Mouse (Mus musculus) stomach, embryonic 14.5 days (tissue): Measurements from ENCODE around the gene Slc39a5. TPM values are rescaled to one million over a fixed set of nuclear protein-coding genes. Genes with fewer than 3 reads are reported as not detected.

ENCODE experiments used
- ATAC-seq: fragments of 200-750 bp; cut with Nextera tagmentation; 2 replicates; pipeline ENCODE4 v1.8.0; 2017; ENCODE audit warnings: low read depth, moderate TSS enrichment; ENCODE audit not compliant: insufficient number of reproducible peaks, insufficient read depth, low FRiP score
- H3K27ac ChIP-seq: fragments of 300-500 bp; sonication (generic); 2 replicates; pipeline ENCODE4 v1.5.1; 2014; ENCODE audit warnings: mild to moderate bottlenecking, low read length, moderate library complexity, mixed read lengths
- H3K27me3 ChIP-seq: fragments of 300-500 bp; sonication (generic); 2 replicates; pipeline ENCODE4 v1.6.1; 2014; ENCODE audit warnings: low read length, control low read depth, mixed read lengths; ENCODE audit not compliant: control insufficient read depth, insufficient read depth
- H3K36me3 ChIP-seq: fragments of 300-500 bp; sonication (generic); 2 replicates; pipeline ENCODE4 v1.6.1; 2014; ENCODE audit warnings: mild to moderate bottlenecking, control low read depth, low read length, moderate library complexity, mixed read lengths; ENCODE audit not compliant: control insufficient read depth, insufficient read depth
- H3K4me1 ChIP-seq: fragments of 300-500 bp; sonication (generic); 2 replicates; pipeline ENCODE4 v1.6.1; 2014; ENCODE audit warnings: low read length, control low read depth, mixed read lengths; ENCODE audit not compliant: control insufficient read depth, insufficient read depth
- H3K4me2 ChIP-seq: fragments of 300-500 bp; sonication (generic); replicated peaks from 2 replicates; pipeline ENCODE4 v1.6.1; 2014; ENCODE audit warnings: low read depth, low read length, control low read depth
- H3K4me3 ChIP-seq: fragments of 300-500 bp; sonication (generic); 2 replicates; pipeline ENCODE4 v1.5.1; 2014; ENCODE audit warnings: low read depth, low read length, control low read depth
- H3K9ac ChIP-seq: fragments of 300-500 bp; sonication (generic); replicated peaks from 2 replicates; pipeline ENCODE4 v1.6.1; 2014; ENCODE audit warnings: low read depth, mild to moderate bottlenecking, control low read depth, low read length, moderate library complexity, mixed read lengths
- H3K9me3 ChIP-seq: fragments of 300-500 bp; sonication (generic); 2 replicates; pipeline ENCODE4 v1.6.1; 2016; ENCODE audit warnings: low read depth, low read length, control low read depth; ENCODE audit not compliant: control insufficient read depth
- WGBS: fragments of 180-500 bp; shearing (Covaris S2); extraction: QIAGEN DNeasy Blood & Tissue Kit; methylation state at CpG from one replicate; pipeline ENCODE4 v1.1.7; 2014; 5-methylcytosine and 5-hydroxymethylcytosine counted together
- polyA plus RNA-seq: library from polyadenylated mRNA; unstranded; fragments of >200 nt; fragmentation: Nextera tagmentation; extraction: Ambion mirVana; gene quantifications from 2 replicates; pipeline ENCODE4 v1.2.1, GENCODE M21; 2014

Slc39a5 gene
- polyA plus RNA-seq, 1 experiment from 2014 or later = 3.7 TPM

- 72% methylated on average over 6 of the region's 6 CpGs for WGBS
- Histone ChIP-seq H3K4me1 (peaks cover 8% of the 10 kb centered on the region; the same call in 1 of the 2 replicates), H3K4me3 (peak overlapping the region; percentile 66; the same call in 1 of the 2 replicates), H3K27me3 (no peaks in the 10 kb centered on the region), H3K36me3 (peaks cover 5% of the 10 kb centered on the region; the same call in 1 of the 2 replicates), H3K9me3 (no peaks in the 10 kb centered on the region), H3K9ac (no peak overlapping the region), H3K27ac (peak overlapping the region; percentile 89), H3K4me2 (peak overlapping the region; percentile 87)
- ATAC-seq = no peak
Measured at GRCm38 (mm10) chr10:128369599-128369998, 31.4 kb downstream of the Slc39a5 start.

DNA sequence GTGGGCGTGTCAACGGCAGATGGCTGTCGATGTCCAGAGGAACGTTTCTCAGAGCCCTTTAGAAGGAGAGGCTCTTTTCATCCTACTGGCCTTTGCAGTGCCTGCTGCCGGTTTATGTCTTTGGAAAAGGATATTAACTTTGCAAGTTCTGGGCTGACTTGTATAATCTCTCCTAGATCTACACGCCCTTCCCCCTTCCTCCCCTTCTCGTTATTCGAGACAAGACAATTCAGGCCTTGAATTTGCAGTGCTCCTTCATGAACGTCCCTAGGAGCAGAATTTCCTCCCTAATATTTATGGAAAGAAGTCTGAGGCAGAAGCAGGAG lies 31.8 kb downstream of the Slc39a5 start:
- Histone ChIP-seq H3K27ac (peak overlapping the region; percentile 89), H3K27me3 (no peaks in the 10 kb centered on the region), H3K36me3 (peaks cover 5% of the 10 kb centered on the region; the same call in 1 of the 2 replicates), H3K9ac (peak overlapping the region; percentile 69; the same call in 1 of the 2 replicates), H3K4me3 (peak overlapping the region; percentile 66), H3K4me1 (peaks cover 8% of the 10 kb centered on the region; the same call in 1 of the 2 replicates), H3K9me3 (no peaks in the 10 kb centered on the region), H3K4me2 (peak overlapping the region; percentile 87)
- WGBS = 4% methylated on average over 9 of the region's 9 CpGs
- no peak for ATAC-seq

- peak within 1 kb of the TSS; percentile 89 for H3K27ac ChIP-seq
- H3K4me3 ChIP-seq = peak within 1 kb of the TSS; percentile 66
- H3K9me3 ChIP-seq = no peaks in the 10 kb centered on the region
- peak within 1 kb of the TSS; percentile 87 for H3K4me2 ChIP-seq
- peaks cover 5% of the 10 kb centered on the region; the same call in 1 of the 2 replicates for H3K36me3 ChIP-seq
- WGBS = under 1% methylated on average over 87 of the region's 87 CpGs
- H3K9ac ChIP-seq = peak within 1 kb of the TSS; percentile 69
- ATAC-seq = peak; percentile 93
- H3K27me3 ChIP-seq = no peaks in the 10 kb centered on the region
- peaks cover 8% of the 10 kb centered on the region; the same call in 1 of the 2 replicates for H3K4me1 ChIP-seq
Measured at GRCm38 (mm10) chr10:128368402-128369217, 32.4 kb downstream of the Slc39a5 start, which contains the start of gene Coq10a. TSS of gene Coq10a (minus strand) at chr10:128368997.

GRCm38 (mm10) chr10:128367899-128368401 lies 33.1 kb downstream of the Slc39a5 start:
- H3K4me2 ChIP-seq = peak overlapping the region; percentile 87
- peak overlapping the region; percentile 89 for H3K27ac ChIP-seq
- peaks cover 8% of the 10 kb centered on the region; the same call in 1 of the 2 replicates for H3K4me1 ChIP-seq
- H3K9ac ChIP-seq = peak overlapping the region; percentile 69
- H3K4me3 ChIP-seq = peak overlapping the region; percentile 66
- no peak for ATAC-seq
- no peaks in the 10 kb centered on the region for H3K27me3 ChIP-seq
- WGBS = 16% methylated on average over 19 of the region's 19 CpGs
- no peaks in the 10 kb centered on the region for H3K9me3 ChIP-seq
- peaks cover 11% of the 10 kb centered on the region for H3K36me3 ChIP-seq

DNA sequence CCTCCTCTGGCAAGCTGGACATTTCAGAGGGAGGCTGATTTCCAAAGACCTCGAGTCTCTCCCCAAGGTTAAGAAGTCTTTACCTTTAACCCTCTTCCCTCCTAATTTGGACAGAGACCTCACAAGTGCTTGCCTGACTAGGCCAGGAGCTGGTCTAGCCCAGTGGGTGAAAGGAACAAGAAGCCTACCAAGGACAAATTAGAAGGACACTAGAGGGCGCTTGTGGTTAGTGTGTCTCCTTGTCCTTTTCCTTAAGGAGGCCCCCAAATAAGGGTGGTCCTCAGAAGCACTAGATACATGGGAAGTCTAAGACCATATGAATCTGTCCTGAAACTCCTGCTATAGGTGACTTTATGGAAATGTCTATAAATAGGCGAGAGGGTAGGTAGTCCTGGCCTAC lies 38.5 kb downstream of the Slc39a5 start:
- peaks cover 56% of the 10 kb centered on the region for H3K36me3 ChIP-seq
- no peak overlapping the region for H3K4me3 ChIP-seq
- no peaks in the 10 kb centered on the region for H3K9me3 ChIP-seq
- H3K9ac ChIP-seq = no peak overlapping the region
- no peaks in the 10 kb centered on the region for H3K27me3 ChIP-seq
- H3K4me1 ChIP-seq = peaks cover under 1% of the 10 kb centered on the region; the same call in 1 of the 2 replicates
- no peak overlapping the region for H3K4me2 ChIP-seq
- no peak for ATAC-seq
- 47% methylated on average over 3 of the region's 3 CpGs for WGBS
- no peak overlapping the region for H3K27ac ChIP-seq

DNA sequence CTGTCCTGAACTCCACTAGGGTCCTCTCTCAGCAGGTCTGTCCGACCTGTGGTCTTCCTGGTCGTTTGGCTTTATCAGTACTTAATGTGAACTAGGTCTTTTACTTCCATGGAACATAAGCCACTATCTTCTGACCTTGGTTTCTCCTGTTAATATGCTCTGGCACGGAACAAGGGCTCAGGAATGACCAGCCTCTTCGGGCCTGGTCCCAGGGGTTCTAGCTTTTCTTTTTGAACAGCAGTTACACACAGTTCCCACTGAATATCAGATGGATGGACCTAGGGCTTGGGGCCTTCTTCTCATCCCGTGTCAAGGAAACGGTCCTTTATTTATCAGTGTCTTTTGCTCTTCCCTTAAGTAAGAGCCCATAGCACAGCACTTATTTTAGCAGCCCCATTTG lies 39.2 kb downstream of the Slc39a5 start:
- WGBS = 89% methylated on average over 6 of the region's 6 CpGs
- Histone ChIP-seq H3K4me3 (no peak overlapping the region), H3K9ac (no peak overlapping the region), H3K27ac (no peak overlapping the region), H3K9me3 (no peaks in the 10 kb centered on the region), H3K4me1 (no peaks in the 10 kb centered on the region), H3K36me3 (peaks cover 60% of the 10 kb centered on the region), H3K27me3 (no peaks in the 10 kb centered on the region), H3K4me2 (no peak overlapping the region)
- ATAC-seq = no peak

- Histone ChIP-seq H3K4me2 (no peak overlapping the region), H3K36me3 (peaks cover 61% of the 10 kb centered on the region)
- WGBS = 86% methylated on average over 6 of the region's 6 CpGs
Measured at GRCm38 (mm10) chr10:128359226-128359625, 41.8 kb downstream of the Slc39a5 start.

DNA sequence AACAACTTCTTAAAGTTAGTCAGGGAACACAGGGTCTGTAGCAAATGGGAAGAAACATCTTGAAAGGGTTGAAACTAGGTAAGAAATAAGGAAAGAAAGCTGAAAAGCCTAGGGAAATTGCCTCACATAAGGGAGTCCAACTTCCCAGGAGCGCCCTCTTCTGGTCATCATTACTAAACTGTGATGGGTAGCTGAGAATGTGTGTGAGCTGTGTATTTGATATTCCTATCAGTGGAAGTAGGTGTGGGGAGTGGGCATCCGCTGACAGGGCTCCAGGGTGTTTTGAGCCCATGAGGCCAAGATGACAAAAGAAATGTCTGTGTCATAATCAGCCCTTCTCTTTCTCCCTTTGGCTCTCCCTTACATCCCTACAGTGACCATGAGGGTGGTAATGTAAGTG lies 42.2 kb downstream of the Slc39a5 start:
- Histone ChIP-seq H3K9me3 (no peaks in the 10 kb centered on the region), H3K4me1 (no peaks in the 10 kb centered on the region), H3K27me3 (no peaks in the 10 kb centered on the region), H3K4me3 (no peak overlapping the region), H3K27ac (no peak overlapping the region), H3K4me2 (no peak overlapping the region), H3K9ac (no peak overlapping the region), H3K36me3 (peaks cover 65% of the 10 kb centered on the region)
- no peak for ATAC-seq
- 43% methylated on average over 2 of the region's 2 CpGs for WGBS

More at GRCm38 (mm10) chr10:128359226-128359625, 41.8 kb downstream of the Slc39a5 start:
- H3K27me3 ChIP-seq = no peaks in the 10 kb centered on the region
- H3K9ac ChIP-seq = no peak overlapping the region
- no peak for ATAC-seq
- H3K27ac ChIP-seq = no peak overlapping the region
- H3K4me1 ChIP-seq = no peaks in the 10 kb centered on the region
- no peaks in the 10 kb centered on the region for H3K9me3 ChIP-seq
- no peak overlapping the region for H3K4me3 ChIP-seq
